Mouse (Mus musculus) CH12.LX (cell line): ENCODE results near the gene Gsg1l.

Source experiments
- CHD1 ChIP-seq: IDR thresholded peaks from 2 replicates; pipeline ENCODE4 v1.6.1; 2012; ENCODE audit warnings: low read depth, low read length, improper control_type of control experiment, inconsistent platforms
- CTCF ChIP-seq, 2 experiments: IDR thresholded peaks in 1 of 2; conservative IDR thresholded peaks in 1 of 2; 2 replicates each; pipeline ENCODE4 v1.5.1; 2011 to 2012; ENCODE audit warnings: low read depth in 2 of 2, low read length in 2 of 2, improper control_type of control experiment in 1 of 2, inconsistent platforms in 1 of 2, mild to moderate bottlenecking in 1 of 2, moderate library complexity in 1 of 2
- POLR2AphosphoS2 ChIP-seq: IDR thresholded peaks from 2 replicates; pipeline ENCODE4 v1.6.1; 2011; ENCODE audit warnings: low read depth, low read length, improper control_type of control experiment

- TF ChIP-seq CHD1 (no peak), CTCF (conservative IDR thresholded peaks at IDR 0.05 in 1 of 2, IDR thresholded peaks at IDR 0.05 in 1 of 2; ENCODE audit: low read depth in 2 of 2, low read length in 2 of 2) (no peak), POLR2AphosphoS2 (no peak)
Observed at GRCm38 (mm10) chr7:126001683-126002082, 80.5 kb downstream of the Gsg1l start.
